Mouse (Mus musculus) stomach, embryonic 15.5 days (tissue): ENCODE measurements around the gene Lrguk. TPM values are rescaled to one million over a fixed set of nuclear protein-coding genes. Genes with fewer than 3 reads are reported as not detected.

Experiments used
- ATAC-seq: fragments of 200-750 bp; cut with Nextera tagmentation; 2 replicates; pipeline ENCODE4 v1.8.0; 2017; ENCODE audit warnings: low read depth, moderate number of reproducible peaks, moderate TSS enrichment; ENCODE audit not compliant: insufficient read depth, low FRiP score
- H3K27ac ChIP-seq: fragments of 300-500 bp; sonication (generic); 2 replicates; pipeline ENCODE4 v1.5.1; 2015; ENCODE audit warnings: mild to moderate bottlenecking, inconsistent platforms
- H3K27me3 ChIP-seq: fragments of 300-500 bp; sonication (generic); replicated peaks from 2 replicates; pipeline ENCODE4 v1.6.1; 2015; ENCODE audit warnings: inconsistent platforms
- H3K36me3 ChIP-seq: fragments of 300-500 bp; sonication (generic); 2 replicates; pipeline ENCODE4 v1.6.1; 2015; ENCODE audit warnings: inconsistent platforms
- H3K4me1 ChIP-seq: fragments of 300-500 bp; sonication (generic); 2 replicates; pipeline ENCODE4 v1.6.1; 2015; ENCODE audit warnings: inconsistent platforms
- H3K4me2 ChIP-seq: fragments of 300-500 bp; sonication (generic); 2 replicates; pipeline ENCODE4 v1.6.1; 2015; ENCODE audit warnings: mild to moderate bottlenecking, inconsistent platforms
- H3K4me3 ChIP-seq: fragments of 300-500 bp; sonication (generic); replicated peaks from 2 replicates; pipeline ENCODE4 v1.5.1; 2015; ENCODE audit warnings: inconsistent platforms
- H3K9ac ChIP-seq: fragments of 300-500 bp; sonication (generic); 2 replicates; pipeline ENCODE4 v1.6.1; 2015; ENCODE audit warnings: inconsistent platforms
- H3K9me3 ChIP-seq: fragments of 300-500 bp; sonication (generic); 2 replicates; pipeline ENCODE4 v1.6.1; 2016; ENCODE audit warnings: inconsistent platforms
- WGBS: fragments of 180-500 bp; shearing (Covaris S2); methylation state at CpG from one replicate; pipeline ENCODE4 v1.1.7; 2015; 5-methylcytosine and 5-hydroxymethylcytosine counted together
- polyA plus RNA-seq: library from polyadenylated mRNA; unstranded; fragments of >200 nt; fragmentation: Nextera tagmentation; extraction: Ambion mirVana; gene quantifications from 2 replicates; pipeline ENCODE4 v1.2.1, GENCODE M21; 2015

Gene Lrguk
- polyA plus RNA-seq, 1 experiment from 2014 or later, result 0.30 TPM

- no peak overlapping the region for H3K9ac ChIP-seq
- no peak for ATAC-seq
Measured at GRCm38 (mm10) chr6:34034577-34035461, 5.6 kb downstream of the Lrguk start.

GRCm38 (mm10) chr6:34040624-34041235 lies 11.5 kb downstream of the Lrguk start:
- H3K27ac ChIP-seq, result no peak overlapping the region

More at GRCm38 (mm10) chr6:34034577-34035461, 5.6 kb downstream of the Lrguk start:
- H3K4me3 ChIP-seq, result no peak overlapping the region
- H3K4me1 ChIP-seq, result no peaks in the 10 kb centered on the region
- WGBS, result 37% methylated on average over 15 of the region's 15 CpGs
- H3K27ac ChIP-seq, result no peak overlapping the region
- H3K27me3 ChIP-seq, result no peaks in the 10 kb centered on the region
- no peaks in the 10 kb centered on the region for H3K9me3 ChIP-seq
- no peaks in the 10 kb centered on the region for H3K36me3 ChIP-seq
- H3K4me2 ChIP-seq, result no peak overlapping the region

GRCm38 (mm10) chr6:34041589-34042280 lies 12.5 kb downstream of the Lrguk start:
- H3K9me3 ChIP-seq, result no peaks in the 10 kb centered on the region
- no peaks in the 10 kb centered on the region for H3K36me3 ChIP-seq
- H3K4me1 ChIP-seq, result 0 out of 2 replicates have a peak, but pooled peaks cover 4% of the 10 kb centered on the region
- H3K27ac ChIP-seq, result no peak overlapping the region
- no peak overlapping the region for H3K9ac ChIP-seq
- 81% methylated on average over 11 of the region's 11 CpGs for WGBS
- H3K27me3 ChIP-seq, result no peaks in the 10 kb centered on the region
- no peak overlapping the region for H3K4me3 ChIP-seq
- ATAC-seq, result no peak
- no peak overlapping the region for H3K4me2 ChIP-seq

More at GRCm38 (mm10) chr6:34040624-34041235, 11.5 kb downstream of the Lrguk start:
- peak; percentile 33; the same call in 1 of the 2 replicates for ATAC-seq
- Histone ChIP-seq H3K4me1 (0 out of 2 replicates have a peak, but pooled peaks cover 4% of the 10 kb centered on the region), H3K36me3 (no peaks in the 10 kb centered on the region), H3K9ac (no peak overlapping the region), H3K9me3 (no peaks in the 10 kb centered on the region), H3K27me3 (no peaks in the 10 kb centered on the region), H3K4me3 (no peak overlapping the region), H3K4me2 (no peak overlapping the region)
- WGBS, result 44% methylated on average over 12 of the region's 12 CpGs

DNA sequence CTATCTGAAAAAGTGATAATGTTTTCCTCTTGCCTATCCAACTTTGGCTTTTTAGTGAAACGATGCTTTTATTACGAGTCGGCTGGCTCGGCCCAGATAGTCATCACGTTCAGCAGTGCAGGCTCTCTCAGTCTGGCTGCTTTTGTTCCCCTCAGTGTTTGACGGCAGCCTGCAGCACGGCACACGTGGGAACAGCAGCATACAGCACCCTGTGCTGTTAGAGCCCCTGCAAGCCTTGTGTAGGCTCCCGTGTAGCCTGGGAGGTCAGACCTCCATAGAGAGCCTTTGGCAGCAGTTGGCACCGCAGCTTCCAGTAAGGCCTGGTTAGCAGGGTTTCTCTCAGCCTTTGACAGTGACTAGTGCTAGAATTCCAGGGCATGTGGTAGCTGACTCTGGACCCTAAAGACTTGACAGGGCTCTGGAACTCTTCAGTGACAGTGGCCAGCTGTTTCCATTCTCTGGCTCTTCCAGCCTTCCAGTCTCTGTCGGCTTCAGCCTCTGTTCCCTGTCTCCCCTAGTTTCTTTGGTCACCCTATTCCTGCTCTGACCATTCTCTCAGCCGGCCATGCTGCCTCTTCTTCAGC lies 15.1 kb downstream of the Lrguk start:
- no peak; the same call in 1 of the 2 replicates for ATAC-seq
- Histone ChIP-seq H3K36me3 (no peaks in the 10 kb centered on the region), H3K27ac (peak overlapping the region; percentile 50; the same call in 1 of the 2 replicates), H3K9me3 (no peaks in the 10 kb centered on the region), H3K4me1 (0 out of 2 replicates have a peak, but pooled peaks cover 4% of the 10 kb centered on the region), H3K9ac (no peak overlapping the region), H3K4me3 (no peak overlapping the region), H3K4me2 (no peak overlapping the region), H3K27me3 (no peaks in the 10 kb centered on the region)
- 47% methylated on average over 12 of the region's 12 CpGs for whole genome bisulfite sequencing

DNA sequence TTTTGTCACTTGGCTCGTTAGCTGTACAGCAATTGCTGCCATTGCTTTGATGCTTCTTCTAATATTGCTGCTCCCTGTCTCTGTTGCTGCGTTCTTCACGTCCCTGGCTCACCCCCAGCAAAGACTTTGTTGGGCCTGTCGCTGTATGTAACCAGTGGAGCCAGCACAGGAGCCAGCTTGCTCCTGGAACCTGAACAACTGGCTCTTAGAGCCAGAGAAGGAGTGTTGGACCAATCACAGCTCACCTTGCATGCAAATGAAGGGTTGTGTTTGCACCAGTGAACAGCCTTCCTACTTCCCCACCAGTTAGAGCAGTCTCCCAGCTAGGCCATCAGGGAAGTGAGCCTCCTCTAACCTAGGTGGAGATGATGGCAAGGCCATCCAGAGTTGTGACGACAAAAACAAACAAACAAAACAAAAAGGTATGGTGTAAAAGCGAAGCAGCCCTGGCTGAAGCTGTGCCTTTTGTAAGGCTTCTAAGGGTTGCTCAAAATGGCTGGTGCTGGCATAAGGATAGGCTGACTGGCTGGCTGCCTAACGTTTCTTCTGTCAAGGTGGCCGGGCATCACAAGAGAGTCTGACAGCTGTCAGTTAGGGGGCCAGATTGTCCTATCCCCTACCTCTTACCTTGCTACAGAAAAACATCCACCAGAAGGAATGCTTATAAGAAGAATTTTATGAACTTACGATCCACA lies 15.7 kb downstream of the Lrguk start:
- Histone ChIP-seq H3K36me3 (no peaks in the 10 kb centered on the region), H3K4me1 (0 out of 2 replicates have a peak, but pooled peaks cover 4% of the 10 kb centered on the region), H3K27ac (no peak overlapping the region), H3K9ac (no peak overlapping the region), H3K4me3 (no peak overlapping the region), H3K4me2 (no peak overlapping the region), H3K27me3 (no peaks in the 10 kb centered on the region), H3K9me3 (no peaks in the 10 kb centered on the region)
- WGBS, result 74% methylated on average over 9 of the region's 9 CpGs
- ATAC-seq, result no peak

GRCm38 (mm10) chr6:34046551-34047186 lies 17.4 kb downstream of the Lrguk start:
- no peak for ATAC-seq
- Histone ChIP-seq H3K27me3 (no peaks in the 10 kb centered on the region), H3K36me3 (no peaks in the 10 kb centered on the region), H3K4me1 (0 out of 2 replicates have a peak, but pooled peaks cover 4% of the 10 kb centered on the region), H3K9me3 (no peaks in the 10 kb centered on the region), H3K9ac (no peak overlapping the region), H3K4me3 (no peak overlapping the region), H3K4me2 (no peak overlapping the region), H3K27ac (no peak overlapping the region)
- 72% methylated on average over 11 of the region's 11 CpGs for WGBS

DNA sequence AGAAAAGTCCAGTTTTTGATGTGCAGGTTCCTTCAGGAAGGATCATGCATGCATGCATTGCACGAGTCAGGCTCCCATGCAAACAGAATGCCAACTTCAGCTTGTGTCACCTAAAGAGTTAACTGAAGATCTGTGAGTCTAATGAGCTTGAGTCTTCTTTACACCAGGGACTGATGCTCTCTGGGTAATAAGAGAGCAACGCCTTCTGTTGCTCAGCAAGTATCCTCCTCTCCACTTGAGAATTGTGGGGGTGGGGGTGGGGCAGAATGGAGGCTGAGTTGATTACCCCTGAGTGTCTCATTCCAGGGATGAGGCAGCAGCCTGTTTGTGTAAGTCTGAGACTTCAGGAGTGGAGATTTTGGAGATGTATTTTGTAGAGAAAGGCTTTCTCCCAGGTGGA lies 20.2 kb downstream of the Lrguk start:
- no peaks in the 10 kb centered on the region for H3K36me3 ChIP-seq
- no peak overlapping the region for H3K4me2 ChIP-seq
- H3K4me3 ChIP-seq, result no peak overlapping the region
- H3K27ac ChIP-seq, result no peak overlapping the region
- ATAC-seq, result no peak
- H3K27me3 ChIP-seq, result no peaks in the 10 kb centered on the region
- no peak overlapping the region for H3K9ac ChIP-seq
- 68% methylated on average over 2 of the region's 2 CpGs for WGBS
- H3K4me1 ChIP-seq, result no peaks in the 10 kb centered on the region
- H3K9me3 ChIP-seq, result no peaks in the 10 kb centered on the region

DNA sequence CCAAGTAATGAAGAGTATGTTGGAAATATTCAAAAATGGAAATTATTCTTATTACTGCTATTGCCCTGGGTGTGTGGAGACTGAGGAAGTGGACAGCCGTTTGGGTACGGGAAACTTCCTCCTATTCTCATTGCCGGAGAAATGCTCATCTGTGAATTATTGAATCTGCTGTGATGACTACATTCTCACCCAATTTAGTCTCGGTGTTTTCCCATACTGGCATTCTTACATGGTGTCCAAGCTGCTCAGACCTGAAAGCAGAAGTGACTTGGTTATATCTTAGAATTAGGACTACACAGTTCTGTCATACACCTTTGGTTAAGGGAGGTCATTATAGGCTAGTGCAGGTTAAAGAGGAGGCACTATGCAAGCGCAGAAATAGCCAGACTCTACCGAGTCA lies 30.5 kb downstream of the Lrguk start:
- WGBS, result 84% methylated on average over 6 of the region's 6 CpGs
- ATAC-seq, result no peak

DNA sequence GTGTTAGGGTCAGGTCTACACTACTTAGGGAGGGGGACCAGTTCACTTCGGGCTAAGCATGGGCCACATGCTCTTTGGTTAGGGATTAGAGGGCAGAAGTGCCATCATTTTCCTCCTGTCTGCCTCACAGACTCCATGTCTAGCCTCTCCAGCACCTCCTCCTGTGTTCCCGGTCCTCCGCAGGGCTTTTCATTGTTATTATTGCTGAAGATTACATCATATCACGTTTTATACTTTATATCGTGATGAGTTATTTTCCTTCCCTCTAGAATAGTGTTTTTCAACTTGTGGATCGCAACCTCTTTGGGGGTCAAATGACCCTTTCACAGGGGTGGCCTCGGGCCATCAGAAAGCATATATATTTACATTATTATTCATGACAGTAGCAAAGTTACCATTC lies 37.5 kb downstream of the Lrguk start:
- Histone ChIP-seq H3K36me3 (no peaks in the 10 kb centered on the region), H3K27me3 (no peaks in the 10 kb centered on the region), H3K4me3 (no peak overlapping the region), H3K4me1 (no peaks in the 10 kb centered on the region), H3K4me2 (no peak overlapping the region), H3K27ac (no peak overlapping the region), H3K9me3 (no peaks in the 10 kb centered on the region), H3K9ac (no peak overlapping the region)
- ATAC-seq, result no peak
- WGBS, result 79% methylated on average over 7 of the region's 7 CpGs

More for the DNA sequence above, 30.5 kb downstream of the Lrguk start:
- H3K27ac ChIP-seq, result no peak overlapping the region
- H3K9ac ChIP-seq, result no peak overlapping the region
- H3K9me3 ChIP-seq, result no peaks in the 10 kb centered on the region
- no peaks in the 10 kb centered on the region for H3K36me3 ChIP-seq
- no peaks in the 10 kb centered on the region for H3K27me3 ChIP-seq
- no peak overlapping the region for H3K4me3 ChIP-seq
- H3K4me2 ChIP-seq, result no peak overlapping the region
- no peaks in the 10 kb centered on the region for H3K4me1 ChIP-seq

DNA sequence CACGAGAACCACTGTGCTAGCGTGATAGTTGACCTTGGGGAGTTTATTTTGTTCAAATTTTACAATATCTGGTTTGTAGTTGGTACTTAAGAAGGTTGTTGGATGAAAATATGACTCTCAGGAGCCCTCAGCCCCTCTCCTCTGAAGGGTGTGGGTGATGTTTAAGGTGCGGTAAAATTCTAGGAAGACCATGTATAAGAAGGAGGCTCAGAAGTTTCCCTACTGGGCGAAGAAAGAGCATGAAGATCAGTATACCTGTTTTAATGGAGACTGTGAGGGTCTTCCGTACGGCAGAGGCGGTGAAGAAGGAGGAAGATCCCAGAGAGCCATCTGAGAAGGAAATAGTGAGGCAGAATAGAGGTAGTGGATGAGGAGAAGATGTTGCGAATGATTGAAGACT lies 38.0 kb downstream of the Lrguk start:
- Histone ChIP-seq H3K4me1 (no peaks in the 10 kb centered on the region), H3K9me3 (no peaks in the 10 kb centered on the region), H3K4me2 (no peak overlapping the region), H3K4me3 (no peak overlapping the region), H3K27ac (no peak overlapping the region), H3K36me3 (no peaks in the 10 kb centered on the region), H3K9ac (no peak overlapping the region), H3K27me3 (no peaks in the 10 kb centered on the region)
- ATAC-seq, result no peak
- WGBS, result 91% methylated on average over 8 of the region's 8 CpGs

GRCm38 (mm10) chr6:34071936-34072335 lies 42.7 kb downstream of the Lrguk start:
- no peak overlapping the region for H3K9ac ChIP-seq
- H3K4me2 ChIP-seq, result no peak overlapping the region
- H3K9me3 ChIP-seq, result no peaks in the 10 kb centered on the region
- H3K4me1 ChIP-seq, result no peaks in the 10 kb centered on the region
- 54% methylated on average over 5 of the region's 5 CpGs for WGBS
- ATAC-seq, result no peak
- no peaks in the 10 kb centered on the region for H3K36me3 ChIP-seq
- H3K27ac ChIP-seq, result no peak overlapping the region
- no peaks in the 10 kb centered on the region for H3K27me3 ChIP-seq
- no peak overlapping the region for H3K4me3 ChIP-seq
